Mouse (Mus musculus) urinary bladder, postnatal 36 days (tissue): Measurements from ENCODE around the gene Ankra2.

Experiments used
- DNase-seq, 2 experiments: peaks; one replicate each; pipeline ENCODE4 v3.0.0; 2022; ENCODE audit warnings: low spot score in 2 of 2, mixed read lengths in 1 of 2

The Ankra2 gene

GRCm38 (mm10) chr13:98262636-98263457 is at the start of gene Ankra2, which contains the start of gene Utp15:
Gene Ankra2 (plus strand): TSS chr13:98263074.
Gene Utp15 (minus strand): TSS chr13:98263041.
- peak; percentile 97 to 98 for DNase-seq

GRCm38 (mm10) chr13:98222848-98223247 is 40.0 kb upstream of the Ankra2 start:
- DNase-seq, result no peak

DNA sequence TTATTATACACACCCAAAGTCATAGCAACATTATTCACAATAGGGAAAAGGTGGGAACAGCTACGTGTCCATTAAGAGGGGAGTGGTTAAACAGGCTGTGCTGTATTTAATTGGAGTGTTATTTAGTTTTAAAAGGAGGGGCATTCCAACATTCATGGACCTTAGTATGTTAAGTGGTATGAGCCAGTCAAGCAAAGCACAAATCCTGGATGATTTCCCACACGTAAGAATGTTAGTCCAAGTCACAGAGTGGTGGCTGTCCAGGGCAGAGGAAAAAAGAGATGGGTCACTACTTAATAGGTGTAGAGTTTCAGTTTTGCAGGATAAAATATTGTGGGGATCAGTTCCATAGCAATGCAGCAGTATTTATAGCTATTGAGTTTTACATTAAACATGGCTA is 36.6 kb upstream of the Ankra2 start:
- no peak for DNase-seq

- no peak for DNase-seq
These were observed 32.4 kb upstream of the Ankra2 start for GRCm38 (mm10) chr13:98230511-98230910.

GRCm38 (mm10) chr13:98235451-98235850 is 27.4 kb upstream of the Ankra2 start:
- DNase-seq, result no peak

DNA sequence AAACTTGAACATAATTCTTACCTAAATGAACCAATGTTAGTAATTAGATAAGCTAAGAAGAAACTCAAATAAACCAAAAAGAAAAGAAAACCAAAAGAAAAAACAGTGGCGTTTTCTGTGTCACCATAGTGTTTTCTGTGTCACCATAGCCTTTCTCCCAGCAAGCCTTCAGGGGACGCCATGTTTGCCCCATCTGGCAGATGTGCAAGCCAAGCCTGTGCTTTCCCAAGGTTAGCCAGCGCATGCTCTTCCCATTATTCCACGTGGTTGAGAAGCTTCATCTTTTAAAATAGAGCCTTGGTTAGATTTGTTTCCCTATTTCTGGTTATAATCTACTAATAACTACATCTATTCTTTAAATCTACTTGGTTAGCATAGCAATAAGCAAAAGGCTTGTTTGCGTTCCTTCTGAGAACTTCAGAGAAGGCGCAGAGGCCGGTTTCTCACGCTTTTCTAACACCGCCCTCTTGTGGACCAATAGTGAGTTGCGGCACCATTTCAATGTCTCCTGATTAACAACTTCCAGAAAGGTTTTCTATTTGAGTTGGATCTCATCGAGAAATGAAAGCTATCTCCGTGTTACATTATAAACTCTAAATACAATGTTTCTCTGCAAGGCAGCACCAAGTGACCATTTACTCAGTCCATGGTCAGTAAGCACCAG is 22.8 kb upstream of the Ankra2 start:
- DNase-seq, result peak; percentile 62 to 63

- no peak for DNase-seq
These were observed 21.2 kb upstream of the Ankra2 start for GRCm38 (mm10) chr13:98241531-98242282.

DNA sequence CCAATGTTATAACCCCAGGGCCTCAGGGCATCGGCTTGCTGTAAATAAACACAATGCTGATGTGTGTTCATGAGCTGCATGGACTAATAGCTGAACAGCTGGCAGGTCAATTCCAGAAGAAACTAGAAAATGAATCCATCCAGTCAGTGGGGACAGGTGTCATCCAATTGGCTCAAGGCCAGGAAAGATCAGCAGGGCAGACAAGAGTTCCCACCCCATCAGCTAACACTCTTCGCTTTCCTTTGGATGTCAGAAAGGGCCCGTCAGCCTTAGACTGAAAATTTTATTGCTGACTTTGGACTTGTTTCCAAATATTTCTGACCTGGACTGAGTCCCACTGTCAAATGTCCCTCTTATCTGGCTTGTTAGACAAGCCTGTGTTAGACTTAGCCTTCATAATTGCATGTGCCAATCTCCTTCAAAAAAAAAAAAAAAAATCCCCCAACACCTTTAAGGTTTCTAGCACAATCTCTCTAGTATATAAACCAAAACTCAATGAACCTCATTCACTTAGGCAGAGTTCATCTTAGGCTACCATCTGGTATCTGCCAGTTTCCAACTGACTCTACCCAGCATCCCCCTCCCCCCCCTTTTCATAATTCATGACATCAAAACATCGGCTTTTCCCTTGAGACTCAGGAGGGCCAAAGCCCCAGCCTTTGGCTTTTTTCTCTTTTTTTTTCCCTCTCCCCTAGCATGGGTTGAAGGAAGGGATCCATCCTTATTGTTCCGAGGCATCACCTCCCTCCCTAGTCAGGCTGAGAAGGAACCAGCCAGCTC is 18.1 kb upstream of the Ankra2 start:
- no peak for DNase-seq

GRCm38 (mm10) chr13:98245386-98245785 is 17.5 kb upstream of the Ankra2 start:
- DNase-seq, result no peak

- DNase-seq, result no peak
These were observed 13.3 kb upstream of the Ankra2 start for GRCm38 (mm10) chr13:98249594-98249993.

GRCm38 (mm10) chr13:98254921-98255320 is 8.0 kb upstream of the Ankra2 start:
- DNase-seq, result no peak

GRCm38 (mm10) chr13:98263458-98263987 is 649 bp downstream of the Ankra2 start:
- DNase-seq, result no peak

GRCm38 (mm10) chr13:98264111-98264510 is 1.2 kb downstream of the Ankra2 start:
- DNase-seq, result no peak

- DNase-seq, result no peak
These were observed 11.1 kb downstream of the Ankra2 start for GRCm38 (mm10) chr13:98274023-98274422.

DNA sequence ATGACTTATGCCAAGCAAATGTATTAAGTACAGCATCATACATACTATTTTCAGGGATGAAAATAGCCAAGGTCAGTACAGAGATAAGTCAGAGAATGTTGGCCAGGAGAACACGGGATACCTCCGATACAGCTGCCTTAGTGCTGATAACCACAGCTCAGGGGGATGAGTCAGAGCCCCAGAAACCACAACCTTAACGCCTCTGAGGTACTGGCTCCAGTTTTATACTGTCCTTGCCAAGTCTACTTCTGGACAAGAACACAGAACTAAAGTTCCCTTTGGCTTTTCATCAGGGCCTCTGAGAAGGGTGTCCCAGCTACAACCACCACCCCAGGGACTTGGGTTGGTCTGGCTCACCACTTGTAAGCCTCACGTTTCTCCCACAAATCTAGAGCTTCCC is 12.8 kb downstream of the Ankra2 start:
- no peak for DNase-seq

GRCm38 (mm10) chr13:98276253-98276652 is 13.4 kb downstream of the Ankra2 start:
- DNase-seq, result no peak

GRCm38 (mm10) chr13:98277501-98277900 is 14.6 kb downstream of the Ankra2 start:
- DNase-seq, result no peak

DNA sequence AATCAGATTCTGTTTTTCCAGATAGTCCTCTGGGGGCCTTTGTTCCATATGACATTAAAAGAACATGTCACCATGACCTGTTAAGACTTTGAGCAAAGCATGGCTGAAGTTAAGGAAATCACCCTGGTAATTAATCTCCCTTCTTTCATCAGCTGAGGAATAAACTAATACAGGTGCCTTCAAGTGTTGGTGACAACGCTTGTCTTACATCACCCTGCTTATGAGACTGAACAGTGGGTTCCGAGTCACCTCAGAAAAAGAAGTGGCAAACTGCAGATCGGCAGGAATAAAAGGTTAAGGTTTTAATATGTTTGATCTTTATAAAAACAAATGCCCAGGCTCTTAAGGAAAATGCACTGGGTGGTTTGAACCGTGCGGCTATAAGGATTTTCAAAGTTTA is 16.8 kb downstream of the Ankra2 start, which contains the start of gene Gm21976:
Gm21976 (plus strand) TSS at position 202 of the 400 bp plus-strand sequence.
- DNase-seq, result no peak

DNA sequence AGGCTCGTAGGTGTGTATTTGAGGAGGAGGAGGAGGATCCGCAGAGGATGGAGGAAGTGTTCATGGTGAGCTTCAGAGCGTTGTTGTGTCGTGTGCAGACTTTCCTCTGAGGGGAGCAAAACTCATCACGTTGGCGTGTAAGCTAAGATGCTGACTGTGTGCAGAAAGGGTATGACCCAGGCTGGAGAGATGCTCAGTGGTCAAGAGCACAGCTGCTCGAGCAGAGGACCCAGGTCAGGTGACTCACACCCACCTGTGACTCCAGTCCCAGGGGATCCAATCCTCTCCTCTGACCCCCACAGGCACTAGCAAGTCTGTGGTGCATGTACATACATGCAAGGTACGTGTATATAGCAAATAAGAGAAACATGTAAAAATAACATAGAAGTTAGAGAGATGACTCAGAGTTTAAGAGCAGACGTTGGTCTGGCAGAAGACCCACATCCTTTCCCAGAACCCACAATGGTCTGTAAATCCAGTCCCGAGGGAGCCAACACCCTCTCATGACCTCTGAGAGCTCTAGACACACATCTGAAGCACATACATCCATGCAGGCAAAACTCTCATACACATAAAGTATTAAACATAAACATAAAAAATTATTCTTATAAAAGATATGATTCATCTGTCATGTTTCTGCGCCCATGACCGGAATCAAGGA is 18.2 kb downstream of the Ankra2 start:
- DNase-seq, result no peak

- no peak for DNase-seq
These were observed 27.8 kb downstream of the Ankra2 start for GRCm38 (mm10) chr13:98290719-98291118.

DNA sequence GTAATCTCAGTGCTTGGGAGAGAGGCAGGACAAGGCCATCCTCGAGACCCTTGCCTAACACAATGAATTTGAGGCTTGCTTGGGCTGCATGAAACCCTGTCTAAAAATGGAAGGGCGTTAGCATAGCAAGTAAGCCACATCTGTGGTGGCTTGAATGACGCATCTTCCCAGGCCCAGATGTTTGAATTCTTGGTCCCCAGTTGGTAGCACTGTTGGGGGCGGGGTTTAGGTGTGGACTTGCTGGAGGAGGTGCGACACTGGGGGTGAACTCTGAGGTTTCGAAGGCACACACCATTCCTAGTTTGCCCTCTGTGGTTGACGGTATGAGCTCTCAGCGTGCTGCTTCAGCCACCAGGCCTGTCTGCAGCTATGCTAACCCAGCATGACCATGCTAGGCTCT is 28.8 kb downstream of the Ankra2 start:
- no peak for DNase-seq
